Mouse (Mus musculus) cortical plate, adult 2 months (tissue): ENCODE measurements at regions not wholly inside any gene's neighbourhood (a gene's known extent, or its start where the extent isn't known, plus 50 kb on each side); places are given as distances from the start of the nearest gene placed in this dataset.

Experiments used
- CTCF ChIP-seq: fragments of 200-500 bp; IDR thresholded peaks from 2 replicates; pipeline ENCODE4 v1.5.1; 2011; ENCODE audit warnings: mild to moderate bottlenecking, control low read depth, low read length; ENCODE audit not compliant: insufficient read depth; ENCODE audit errors: extremely low read depth
- POLR2A ChIP-seq: fragments of 200-500 bp; IDR thresholded peaks from 2 replicates; pipeline ENCODE4 v1.6.1; 2011; ENCODE audit warnings: mild to moderate bottlenecking, low read length, control low read depth; ENCODE audit not compliant: insufficient read depth; ENCODE audit errors: extremely low read depth

DNA sequence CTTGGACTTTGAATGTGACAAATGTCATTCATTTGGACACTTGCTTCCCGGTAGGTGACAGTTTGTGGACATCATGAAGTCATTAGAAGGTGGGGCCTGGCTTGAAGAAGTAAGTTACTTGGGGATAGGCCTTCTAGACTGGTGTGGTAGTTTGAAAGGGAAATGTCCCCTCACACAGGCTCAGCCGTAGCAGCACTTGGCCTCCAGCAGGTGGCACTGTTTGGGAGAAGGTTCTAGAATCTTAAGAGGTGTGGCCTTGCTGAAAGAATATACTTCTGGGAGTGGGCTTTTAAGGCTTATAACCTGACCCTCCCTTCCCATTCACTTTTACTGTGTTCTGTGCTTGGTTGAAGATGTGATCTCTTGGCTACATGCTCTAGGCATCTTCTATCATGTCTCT is 331.5 kb upstream of the Tmem132c start:
- TF ChIP-seq CTCF (no peak), POLR2A (no peak)
